Mouse (Mus musculus) heart, postnatal 14 days (tissue): ENCODE data around the gene Sgms1. TPM values are rescaled to one million over a fixed set of nuclear protein-coding genes. Genes with fewer than 3 reads are reported as not detected.
"Not testable (repeated sequence)": the region's sequence is repeated elsewhere in the genome, so short reads cannot be mapped to it uniquely, and the experiment has no call there.

Experiments used
- DNase-seq, 2 experiments: peaks; one replicate each; pipeline ENCODE4 v3.0.0; 2021 to 2022
- intact Hi-C: fragments of 180-260 bp; cut with DNase I; formaldehyde crosslinking; loops from one replicate; pipeline ENCODE4 v1.15.1; 2025
- total RNA-seq, 2 experiments: library from RNA; stranded (reverse); gene quantifications; 2 replicates each; pipeline ENCODE4 v1.2.3; 2021

Sgms1 gene
- total RNA-seq, 2 experiments from 2014 or later = 75.1 to 77.5 TPM

DNA sequence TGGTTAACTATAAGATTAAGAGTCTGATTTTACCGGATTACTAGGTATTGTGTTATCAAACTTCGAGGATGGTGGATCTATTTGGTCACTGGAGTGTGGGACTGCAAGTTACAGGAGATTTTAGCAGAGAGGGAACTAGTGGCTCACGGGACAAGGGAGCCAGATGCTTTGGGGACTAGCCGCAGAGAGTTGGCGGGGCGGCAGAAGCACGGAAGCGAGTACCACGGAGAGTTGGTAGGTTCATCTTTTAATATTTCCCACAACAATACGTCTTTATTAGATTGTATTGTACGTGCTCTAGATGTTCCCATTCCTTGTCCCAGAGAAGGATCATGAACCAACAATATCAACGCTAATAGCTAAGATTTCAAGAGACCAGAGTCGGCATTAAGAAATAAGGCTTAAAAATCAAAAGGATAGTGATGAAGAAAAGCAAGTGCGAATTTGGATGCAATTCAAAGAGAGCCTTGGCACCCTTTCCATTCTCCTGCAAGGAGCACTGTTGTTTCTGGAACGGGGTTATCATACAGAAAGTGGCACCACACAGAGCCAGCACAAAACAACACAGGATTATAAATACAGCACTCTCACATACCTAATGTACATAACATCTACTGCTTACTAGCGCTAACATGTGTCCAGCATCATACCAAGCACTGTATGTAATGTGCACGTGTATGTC lies 56.6 kb downstream of the Sgms1 start:
- no peak for DNase-seq
- intact Hi-C loops = loop anchor here (2.0 kb wide), 1 partner anchor 32 kb away; no protein-coding TSS in a partner anchor

- no peak for DNase-seq
- intact Hi-C loops = no loop called here
These were observed 59.3 kb downstream of the Sgms1 start for GRCm38 (mm10) chr19:32330231-32330630.

DNA sequence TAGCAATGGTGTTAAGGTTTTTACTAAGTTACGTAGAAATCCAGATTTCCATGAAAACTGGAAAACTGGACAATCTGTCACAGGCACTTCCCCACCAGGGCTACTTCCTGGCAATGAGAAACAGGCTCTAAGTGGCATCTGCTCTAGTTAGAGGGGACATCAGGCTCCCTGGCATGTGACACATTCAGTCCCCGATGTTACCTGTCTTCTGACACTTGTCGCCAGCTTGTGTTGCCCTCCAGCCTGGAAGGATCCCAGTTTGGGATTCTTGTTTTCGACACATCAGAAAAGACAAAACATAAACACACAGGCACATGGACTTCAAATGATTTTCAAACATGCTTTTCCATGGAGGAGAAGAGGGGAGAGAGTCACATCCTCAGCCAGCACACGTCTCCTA lies 60.0 kb downstream of the Sgms1 start:
- DNase-seq = no peak
- intact Hi-C loops = loop anchor here (2.0 kb wide), 1 partner anchor 15 kb away; no protein-coding TSS in a partner anchor

GRCm38 (mm10) chr19:32328089-32328828 lies 61.3 kb downstream of the Sgms1 start:
- intact Hi-C loops = loop anchor here (2.0 kb wide), 1 partner anchor 17 kb away; no protein-coding TSS in a partner anchor
- DNase-seq = peak in 1 of 2 experiments; percentile 27

DNA sequence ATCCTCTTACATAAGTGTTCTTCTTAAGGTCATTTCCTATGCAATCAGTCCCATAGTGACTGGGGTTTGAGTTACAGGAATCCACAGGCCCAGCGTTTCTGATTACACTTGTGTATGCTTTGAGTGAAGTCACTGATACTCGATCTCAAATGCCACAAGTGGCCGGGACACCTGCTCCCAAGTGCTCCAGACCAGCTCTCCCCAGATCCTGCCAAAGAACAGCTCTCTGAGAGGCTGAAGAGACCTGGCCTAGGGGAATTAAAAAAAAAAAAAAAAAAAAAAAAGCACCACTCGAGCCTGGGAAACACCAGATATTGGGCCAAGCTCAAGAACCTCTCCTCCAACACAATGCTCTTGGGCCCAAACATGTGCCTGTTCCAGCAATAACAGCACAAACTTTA lies 62.9 kb downstream of the Sgms1 start:
- intact Hi-C loops = loop anchor here (2.0 kb wide), 1 partner anchor 60 kb away; no protein-coding TSS in a partner anchor
- DNase-seq = no peak

- DNase-seq = no peak
- intact Hi-C loops = loop anchor here (2.0 kb wide), 1 partner anchor 61 kb away; no protein-coding TSS in a partner anchor
These were observed 63.4 kb downstream of the Sgms1 start for GRCm38 (mm10) chr19:32326156-32326555.

DNA sequence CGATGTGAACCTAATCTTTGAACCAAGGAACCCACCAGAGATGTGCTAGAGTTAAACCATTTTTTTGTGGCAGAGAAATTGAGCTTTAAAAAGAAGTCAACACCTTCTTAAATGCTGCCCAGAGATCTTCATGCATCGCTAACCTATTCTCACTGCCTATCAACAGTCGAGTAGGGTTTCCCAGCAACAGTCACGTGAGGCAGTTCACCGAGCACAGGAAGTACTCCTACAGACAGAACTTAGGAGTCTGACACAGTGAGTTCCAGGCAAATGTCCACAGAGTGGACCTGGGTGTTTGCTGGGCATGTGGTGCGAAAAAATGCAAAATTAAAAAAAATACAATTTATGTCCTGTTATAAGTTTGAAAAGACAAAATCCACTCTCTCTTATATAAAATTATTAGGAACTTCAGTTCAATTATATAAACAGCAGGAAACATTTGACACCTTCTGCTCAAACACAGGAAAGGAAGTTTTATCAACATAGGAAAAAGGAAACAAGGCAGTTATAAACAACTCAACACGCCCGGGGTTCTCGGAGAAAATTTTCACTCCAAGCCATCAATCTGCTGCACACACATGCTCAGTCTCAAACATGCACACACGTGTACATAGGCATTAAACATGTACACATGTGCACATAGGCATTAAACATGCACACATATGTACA lies 64.3 kb downstream of the Sgms1 start:
- DNase-seq = no peak
- intact Hi-C loops = no loop called here

DNA sequence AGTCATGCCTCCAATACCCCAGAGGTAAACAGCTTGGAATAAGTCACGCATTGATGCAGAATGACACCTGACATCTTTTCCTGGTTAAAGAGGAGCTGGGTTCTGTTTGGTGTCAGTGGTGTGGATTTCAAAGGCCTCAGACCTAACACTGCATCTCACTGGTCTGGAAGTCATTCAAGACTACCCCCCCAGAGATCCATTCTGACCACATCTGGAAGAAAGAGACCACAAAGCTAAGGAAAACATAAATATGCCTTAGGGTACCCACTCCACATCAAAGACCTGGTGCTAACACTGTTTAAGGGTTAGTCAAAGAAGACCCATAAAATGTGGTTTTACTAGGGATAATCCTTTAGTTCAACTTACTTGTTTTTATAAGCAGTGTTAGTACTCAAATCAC lies 65.0 kb downstream of the Sgms1 start:
- no peak for DNase-seq

DNA sequence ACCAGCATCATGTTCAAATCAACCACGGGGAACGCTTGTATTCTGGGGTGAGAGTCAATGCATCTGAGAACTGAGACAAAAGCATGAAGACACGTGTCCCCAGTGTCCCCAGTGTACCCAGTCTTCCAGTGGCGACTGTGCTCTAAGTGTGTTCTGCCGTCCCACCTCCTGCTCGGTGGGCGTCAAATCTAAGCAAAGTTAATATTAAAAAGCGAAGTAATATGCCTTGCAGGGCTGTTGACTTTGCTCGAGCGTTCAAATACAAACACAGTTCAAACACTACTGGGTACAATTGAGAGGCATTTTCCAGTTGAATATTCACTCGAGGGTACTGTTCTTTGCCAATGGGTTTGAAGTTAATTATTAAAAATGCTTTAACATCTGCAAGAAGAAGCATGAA lies 66.4 kb downstream of the Sgms1 start:
- DNase-seq = no peak
- intact Hi-C loops = loop anchor here (5.0 kb wide), 2 partner anchors 111 to 351 kb away; no protein-coding TSS in a partner anchor

More for the DNA sequence above, 65.0 kb downstream of the Sgms1 start:
- intact Hi-C loops = loop anchor here (5.0 kb wide), 2 partner anchors 112 to 352 kb away; no protein-coding TSS in a partner anchor

GRCm38 (mm10) chr19:32322429-32323035 lies 67.0 kb downstream of the Sgms1 start:
- intact Hi-C loops = loop anchor here (5.0 kb wide), 2 partner anchors 110 to 350 kb away; no protein-coding TSS in a partner anchor
- DNase-seq = peak; percentile 61 to 70

- intact Hi-C loops = loop anchor here (2.0 to 5.0 kb wide), 3 partner anchors 108 to 348 kb away; no protein-coding TSS in a partner anchor
- peak; percentile 59 to 68 for DNase-seq
These were observed 69.2 kb downstream of the Sgms1 start for GRCm38 (mm10) chr19:32320366-32320666.

GRCm38 (mm10) chr19:32319531-32320365 lies 69.8 kb downstream of the Sgms1 start:
- intact Hi-C loops = loop anchor here (2.0 to 5.0 kb wide), 3 partner anchors 107 to 347 kb away; no protein-coding TSS in a partner anchor
- no peak for DNase-seq

DNA sequence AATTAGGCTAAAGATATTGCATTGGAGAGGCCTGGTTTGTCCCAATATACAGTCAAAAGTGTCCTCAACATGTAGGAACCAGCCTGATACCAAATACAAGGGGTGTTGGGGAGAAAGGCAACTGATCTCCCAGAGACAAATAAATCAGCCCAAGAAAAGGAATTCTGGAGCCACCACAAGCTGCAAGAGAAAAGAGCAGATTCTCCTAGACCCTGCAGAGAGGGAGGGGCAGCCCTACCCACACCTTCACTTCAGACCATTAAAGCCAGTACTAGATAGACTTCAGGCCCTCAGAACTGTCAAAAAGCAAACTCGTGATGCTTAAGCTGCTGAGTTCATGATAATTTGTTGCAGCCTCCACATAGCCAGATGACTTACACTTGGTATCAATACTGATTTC lies 70.5 kb downstream of the Sgms1 start:
- intact Hi-C loops = no loop called here
- no peak for DNase-seq

DNA sequence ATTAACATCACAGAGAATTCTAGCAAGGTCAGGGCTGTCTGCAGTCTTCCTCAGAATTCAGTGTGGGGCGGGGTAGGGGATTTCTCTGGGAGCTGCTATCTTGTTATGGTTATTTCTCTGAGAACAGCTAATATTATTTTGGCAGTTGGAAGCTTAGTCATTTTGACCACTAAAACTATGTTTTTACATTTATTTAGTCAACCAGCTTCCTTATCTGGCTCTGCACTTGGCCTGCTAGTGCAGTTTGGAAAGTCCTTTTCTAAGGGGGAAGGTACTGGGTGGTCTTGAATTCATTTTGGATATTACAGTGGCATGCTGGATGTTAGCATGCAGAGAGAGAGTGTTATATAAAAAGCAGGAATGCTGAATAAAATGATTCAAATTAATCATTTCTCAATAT lies 72.2 kb downstream of the Sgms1 start:
- intact Hi-C loops, DNase-seq: not testable (repeated sequence)

DNA sequence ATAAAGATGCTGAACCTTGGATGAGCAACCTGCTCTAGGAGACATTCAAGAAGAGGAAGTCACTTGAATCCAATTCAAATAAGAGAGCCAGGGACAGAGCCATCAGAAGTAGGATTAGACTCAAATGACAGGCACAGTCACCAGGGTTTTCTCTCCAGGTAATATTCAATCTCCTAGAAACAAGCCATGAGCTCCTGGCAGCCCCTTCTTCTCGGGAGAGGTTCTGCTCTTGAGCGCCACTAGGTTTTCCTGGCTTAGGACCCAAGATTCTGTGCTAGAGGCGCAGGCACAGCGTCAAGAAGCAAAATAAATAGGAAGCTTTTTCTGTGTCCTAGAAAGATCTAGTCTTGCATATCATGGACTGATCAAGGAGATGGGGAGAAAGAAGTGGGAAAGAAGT lies 76.2 kb downstream of the Sgms1 start:
- intact Hi-C loops = no loop called here

DNA sequence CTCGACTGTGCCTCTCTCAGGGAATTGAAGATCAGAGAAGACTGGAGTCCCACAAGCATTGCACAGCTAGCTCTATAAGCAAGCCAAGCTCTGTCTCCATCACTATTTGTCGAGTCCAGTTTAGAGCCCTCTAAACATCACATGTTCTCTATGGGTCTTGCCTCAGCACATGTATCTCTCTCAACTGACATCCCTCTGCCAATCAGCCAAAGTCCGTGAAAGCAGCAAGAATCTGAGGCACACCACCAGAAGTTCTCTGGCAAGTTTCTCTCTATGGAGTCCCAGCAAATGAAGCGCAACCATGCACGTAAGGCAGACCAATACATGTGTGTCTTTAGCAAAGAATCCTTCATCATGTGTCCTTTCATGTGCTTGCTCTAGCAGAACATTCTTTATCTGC lies 77.8 kb downstream of the Sgms1 start:
- no peak for DNase-seq
- intact Hi-C loops = no loop called here

More for the DNA sequence above, 76.2 kb downstream of the Sgms1 start:
- DNase-seq = no peak

- DNase-seq = no peak
- intact Hi-C loops = no loop called here
These were observed 78.5 kb downstream of the Sgms1 start for GRCm38 (mm10) chr19:32311063-32311462.

DNA sequence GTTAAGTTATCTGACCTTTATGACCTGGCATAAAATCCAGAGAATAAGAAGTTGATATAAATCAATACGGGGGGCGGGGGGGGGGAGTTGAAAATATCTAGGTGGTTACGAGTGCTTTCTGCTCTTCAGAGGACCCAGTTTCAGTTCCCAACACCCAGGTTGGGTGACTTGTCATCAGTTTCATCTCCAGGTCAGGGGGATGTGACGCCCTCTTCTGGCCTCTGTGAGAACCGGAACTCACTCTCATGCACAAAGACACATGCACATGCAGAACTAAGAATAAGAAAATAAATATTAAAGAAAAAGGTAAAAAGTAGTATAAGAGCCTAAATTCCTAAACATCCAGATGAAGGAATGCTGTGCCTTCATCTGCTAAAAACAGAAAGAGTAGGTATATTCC lies 79.0 kb downstream of the Sgms1 start:
- intact Hi-C loops = no loop called here
- DNase-seq = no peak

DNA sequence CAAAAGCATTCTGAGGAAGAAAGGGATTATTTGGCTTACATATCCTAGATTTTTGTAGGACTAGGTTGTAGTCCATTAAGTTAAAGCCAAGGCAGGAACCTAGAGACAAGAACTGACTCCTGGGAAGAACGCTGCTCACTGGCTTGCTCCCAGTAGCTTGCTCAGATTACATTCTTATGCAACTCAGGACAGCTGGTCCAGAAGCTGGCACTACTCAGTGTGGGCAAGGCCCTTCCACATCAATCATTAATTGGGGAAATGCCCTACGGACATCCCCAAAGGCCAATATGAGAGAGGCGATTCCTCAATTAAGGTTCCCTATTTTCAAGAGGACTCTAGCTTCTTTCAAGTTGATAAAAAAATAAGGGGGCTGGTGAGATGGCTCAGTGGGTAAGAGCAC lies 80.2 kb downstream of the Sgms1 start:
- intact Hi-C loops = no loop called here
- DNase-seq = peak; percentile 34 to 42

DNA sequence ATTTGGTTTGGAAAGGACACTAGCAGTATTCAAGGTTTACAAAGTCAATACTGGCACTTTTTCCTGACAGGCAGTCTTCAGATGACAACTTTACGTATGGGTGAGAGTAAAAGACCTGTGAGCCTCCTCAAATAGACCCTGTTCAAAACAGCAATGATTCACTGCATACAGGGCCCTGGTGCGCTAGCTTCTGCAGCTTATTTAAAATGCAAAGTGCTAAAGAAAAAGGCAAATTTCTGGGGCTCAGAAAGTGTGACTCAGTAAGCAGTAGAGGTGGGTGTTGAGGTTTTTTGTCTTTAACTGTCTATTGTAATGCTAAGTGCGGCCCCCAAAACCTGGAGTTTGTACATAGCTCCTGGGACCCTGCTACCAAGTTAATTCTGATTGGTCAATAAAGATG lies 81.2 kb downstream of the Sgms1 start:
- no peak for DNase-seq
- intact Hi-C loops = no loop called here
